Mouse (Mus musculus) skeletal muscle tissue, postnatal 0 days (tissue): ENCODE data around the gene Plekho1. TPM values are rescaled to one million over a fixed set of nuclear protein-coding genes. Genes with fewer than 3 reads are reported as not detected.

Experiments
- polyA plus RNA-seq: library from polyadenylated mRNA; unstranded; fragments of >200 nt; fragmentation: Nextera tagmentation; extraction: Ambion mirVana; gene quantifications from 2 replicates; pipeline ENCODE4 v1.2.1, GENCODE M21; 2015

Gene Plekho1
- 77.5 and 80.0 TPM in 2 replicates for polyA plus RNA-seq

GRCm38 (mm10) chr3:95995802-95996428, at the start of gene Plekho1:
TSS of gene Plekho1 (minus strand) at chr3:95996001.

Other genes starting within 250 kb of the Plekho1 start
- gene Tars2, start 235.8 kb downstream of the Plekho1 start, polyA plus RNA-seq, result 18.6 and 20.3 TPM in 2 replicates
- 13.6 and 15.4 TPM in 2 replicates for gene Rprd2, start 177.1 kb downstream of the Plekho1 start, polyA plus RNA-seq
- gene Prpf3, start 140.1 kb downstream of the Plekho1 start, polyA plus RNA-seq, result 11.5 and 12.3 TPM in 2 replicates
- 362 and 384 TPM in 2 replicates for gene Mrps21, start 124.5 kb downstream of the Plekho1 start, polyA plus RNA-seq
- gene Ciart, start 113.8 kb downstream of the Plekho1 start, polyA plus RNA-seq, result 0.56 and 1.0 TPM in 2 replicates
- gene BC028528, start 104.0 kb downstream of the Plekho1 start, polyA plus RNA-seq, result 21.8 and 23.9 TPM in 2 replicates
- gene Aph1a, start 102.0 kb downstream of the Plekho1 start, polyA plus RNA-seq, result 22.3 and 33.7 TPM in 2 replicates
- 19.2 and 21.7 TPM in 2 replicates for gene Car14, start 91.3 kb downstream of the Plekho1 start, polyA plus RNA-seq
- 83.9 and 101 TPM in 2 replicates for gene Anp32e, start 66.8 kb downstream of the Plekho1 start, polyA plus RNA-seq
- 26.6 and 29.7 TPM in 2 replicates for gene Vps45, start 62.5 kb upstream of the Plekho1 start, polyA plus RNA-seq
- 20.5 and 21.8 TPM in 2 replicates for gene Otud7b, start 108.5 kb upstream of the Plekho1 start, polyA plus RNA-seq
- 8.6 and 10.7 TPM in 2 replicates for gene Mtmr11, start 166.0 kb upstream of the Plekho1 start, polyA plus RNA-seq
- 39.7 and 47.5 TPM in 2 replicates for gene Sf3b4, start 176.3 kb upstream of the Plekho1 start, polyA plus RNA-seq
- 0.71 and 0.97 TPM in 2 replicates for gene Sv2a, start 185.2 kb upstream of the Plekho1 start, polyA plus RNA-seq
- gene Bola1, start 223.7 kb upstream of the Plekho1 start, polyA plus RNA-seq, result 47.6 and 49.2 TPM in 2 replicates
- gene Hist2h2ab, start 223.9 kb upstream of the Plekho1 start, polyA plus RNA-seq, result 0.63 TPM in 1 of 2 replicates, not detected in the other
- 2.5 and 2.6 TPM in 2 replicates for gene Hist2h2ac, start 224.9 kb upstream of the Plekho1 start, polyA plus RNA-seq
- 1.4 and 1.6 TPM in 2 replicates for gene Hist2h2be, start 225.1 kb upstream of the Plekho1 start, polyA plus RNA-seq
- gene Hist2h3c2, start 243.1 kb upstream of the Plekho1 start, polyA plus RNA-seq, result 4.7 and 4.9 TPM in 2 replicates
- gene Hist2h2aa2, start 244.3 kb upstream of the Plekho1 start, polyA plus RNA-seq, result 149 and 171 TPM in 2 replicates
- gene Hist2h2aa1, start 249.5 kb upstream of the Plekho1 start, polyA plus RNA-seq, result 42.9 and 46.5 TPM in 2 replicates